Mouse (Mus musculus) liver, adult 2 months (tissue): ENCODE measurements around the gene Pfkfb1. TPM values are rescaled to one million over a fixed set of nuclear protein-coding genes. Genes with fewer than 3 reads are reported as not detected.

ENCODE experiments used
- DNase-seq: peaks from one replicate; pipeline ENCODE4 v3.0.0-alpha.2; 2011; ENCODE audit warnings: low read depth, low spot score; ENCODE audit errors: extremely low read depth
- H3K27ac ChIP-seq: fragments of 200-500 bp; replicated peaks from 2 replicates; pipeline ENCODE4 v1.5.1; 2012; ENCODE audit warnings: low read depth, mild to moderate bottlenecking, control low read depth, inconsistent platforms, low read length; ENCODE audit not compliant: insufficient read depth
- H3K27me3 ChIP-seq: fragments of 200-500 bp; 2 replicates; pipeline ENCODE4 v1.6.1; 2012; ENCODE audit warnings: mild to moderate bottlenecking, moderate library complexity, low read length, inconsistent platforms; ENCODE audit not compliant: control insufficient read depth, insufficient read depth
- H3K36me3 ChIP-seq: fragments of 200-500 bp; 2 replicates; pipeline ENCODE4 v1.6.1; 2012; ENCODE audit warnings: low read length, inconsistent platforms; ENCODE audit not compliant: control insufficient read depth, insufficient read depth
- H3K4me1 ChIP-seq: fragments of 200-500 bp; 2 replicates; pipeline ENCODE4 v1.6.1; 2011; ENCODE audit warnings: low read length; ENCODE audit not compliant: control insufficient read depth, insufficient read depth
- H3K4me3 ChIP-seq: fragments of 200-500 bp; 2 replicates; pipeline ENCODE4 v1.5.1; 2011; ENCODE audit warnings: low read depth, mild to moderate bottlenecking, control low read depth, low read length, moderate library complexity; ENCODE audit not compliant: insufficient read depth
- H3K79me2 ChIP-seq: fragments of 200-500 bp; 2 replicates; pipeline ENCODE4 v1.6.1; 2012; ENCODE audit warnings: inconsistent platforms, mild to moderate bottlenecking, low read length, moderate library complexity; ENCODE audit not compliant: control insufficient read depth, insufficient read depth
- H3K9ac ChIP-seq: fragments of 200-500 bp; 2 replicates; pipeline ENCODE4 v1.6.1; 2012; ENCODE audit warnings: low read depth, mild to moderate bottlenecking, control low read depth, inconsistent platforms, low read length
- CTCF ChIP-seq: fragments of 200-500 bp; IDR thresholded peaks from 2 replicates; pipeline ENCODE4 v1.5.1; 2011; ENCODE audit warnings: low read depth, low read length, control low read depth
- POLR2A ChIP-seq: fragments of 200-500 bp; IDR thresholded peaks from 2 replicates; pipeline ENCODE4 v1.6.1; 2011; ENCODE audit warnings: low read length, control low read depth; ENCODE audit not compliant: insufficient read depth; ENCODE audit errors: extremely low read depth
- WGBS: fragments of 180-500 bp; shearing (Covaris S2); methylation state at CpG from one replicate; pipeline ENCODE4 v1.1.7; 2018; 5-methylcytosine and 5-hydroxymethylcytosine counted together
- polyA plus RNA-seq: library from polyadenylated mRNA; depleted of rRNA; stranded (reverse); fragments of >200 nt; gene quantifications from 2 replicates; pipeline ENCODE4 v1.2.3, GENCODE M21; 2012; rRNA removed
- total RNA-seq: library from RNA; depleted of rRNA; stranded (reverse); fragments of >200 nt; gene quantifications from 2 replicates; pipeline ENCODE4 v1.2.3, GENCODE M21; 2014; rRNA removed

The Pfkfb1 gene
- total and polyA plus RNA-seq, 2 experiments: 23.5 to 31.6 TPM

DNA sequence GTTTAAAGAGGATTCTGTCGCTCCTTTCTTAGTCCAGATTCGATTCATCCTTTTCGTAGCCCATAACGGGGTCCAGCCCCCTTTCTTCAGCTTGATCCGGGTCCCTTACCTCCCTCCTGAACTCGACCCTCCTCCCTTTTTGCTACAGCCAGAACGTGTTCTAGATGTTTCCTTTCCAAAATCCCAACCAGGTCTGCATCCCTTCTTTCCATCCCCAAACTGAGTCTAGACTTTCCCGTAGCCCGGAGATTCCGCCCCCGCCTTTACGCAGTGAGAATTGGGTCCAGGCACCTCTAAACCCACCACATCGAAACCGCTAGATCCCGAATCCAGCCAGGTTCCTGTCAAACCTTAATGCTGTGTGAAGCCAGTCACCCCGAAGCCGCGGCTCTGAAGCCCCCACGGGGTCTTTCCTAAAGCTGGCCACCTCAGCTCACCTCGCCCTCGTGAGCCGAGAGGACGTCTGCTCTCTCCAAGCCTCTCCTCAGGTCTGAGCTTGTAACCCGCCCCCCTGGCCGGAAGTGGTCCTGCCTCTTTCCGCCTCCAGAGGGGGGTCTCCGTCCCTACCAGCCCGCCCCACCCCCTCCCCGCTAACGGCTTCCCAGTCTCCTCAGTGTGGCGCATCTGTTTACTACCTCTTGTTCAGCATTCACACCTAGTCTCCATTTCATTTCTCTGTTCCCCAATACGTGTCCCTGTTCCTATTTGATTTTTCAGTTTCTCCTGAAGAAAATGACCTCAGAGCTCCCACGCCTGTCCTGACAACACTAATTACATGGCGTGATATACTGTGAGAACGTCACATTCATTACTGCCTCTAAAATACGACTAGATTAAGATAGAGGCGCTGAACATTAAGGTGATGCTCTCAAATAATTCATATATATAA lies 69.1 kb downstream of the Pfkfb1 start, which contains the start of gene Tro:
Gene Tro, minus strand, starts transcription at position 676 of the 889 bp plus-strand sequence.
- no peak for TF ChIP-seq CTCF
- no peak for TF ChIP-seq POLR2A
- WGBS: 35% methylated on average over 37 of the region's 37 CpGs
- DNase-seq: no peak
- no peak within 1 kb of the TSS for H3K27ac ChIP-seq
- H3K79me2 ChIP-seq: no peaks in the 10 kb centered on the region
- H3K27me3 ChIP-seq: no peaks in the 10 kb centered on the region
- no peak within 1 kb of the TSS for H3K9ac ChIP-seq
- H3K4me1 ChIP-seq: no peaks in the 10 kb centered on the region
- no peaks in the 10 kb centered on the region for H3K36me3 ChIP-seq
- H3K4me3 ChIP-seq: no peak within 1 kb of the TSS

DNA sequence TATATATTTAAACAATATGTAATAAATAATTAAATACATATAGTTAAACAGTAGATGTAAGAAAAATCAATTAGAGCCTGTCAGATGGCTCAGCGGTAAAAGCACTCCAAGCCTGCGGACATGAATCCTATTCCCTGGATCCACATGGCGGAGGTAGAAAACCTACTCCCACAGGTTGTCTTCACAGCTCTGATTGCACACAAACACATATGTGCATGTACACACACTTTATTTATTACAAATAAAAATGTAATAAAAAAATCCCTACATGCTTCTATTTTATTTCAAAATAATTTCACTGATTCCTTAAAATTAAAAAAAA lies 69.7 kb downstream of the Pfkfb1 start:
- Histone ChIP-seq H3K27ac (no peak overlapping the region), H3K4me3 (no peak overlapping the region), H3K9ac (no peak overlapping the region), H3K27me3 (no peaks in the 10 kb centered on the region), H3K36me3 (no peaks in the 10 kb centered on the region), H3K79me2 (no peaks in the 10 kb centered on the region), H3K4me1 (no peaks in the 10 kb centered on the region)
- 92% methylated on average over 3 of the region's 3 CpGs for WGBS
- TF ChIP-seq POLR2A (no peak), CTCF (no peak)
- DNase-seq: no peak

DNA sequence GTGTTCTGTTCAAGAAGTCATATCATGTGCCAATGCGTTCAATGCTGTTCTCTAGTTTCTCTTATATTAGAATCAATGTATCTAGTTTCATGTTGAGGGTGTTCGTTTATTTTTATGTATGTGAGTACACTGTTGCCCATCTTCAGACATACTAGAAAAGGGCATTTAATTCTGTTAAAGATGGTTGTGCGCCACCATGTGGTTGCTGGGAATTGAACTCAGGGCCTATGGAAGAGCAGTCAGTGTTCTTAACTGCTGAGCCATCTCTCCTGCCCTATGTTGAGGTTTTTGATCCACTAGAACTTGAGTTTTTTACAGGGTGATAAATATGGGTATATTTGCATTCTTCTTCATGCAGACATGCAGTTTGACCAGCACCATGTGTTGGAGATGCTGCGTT lies 74.8 kb downstream of the Pfkfb1 start:
- no peak overlapping the region for H3K9ac ChIP-seq
- no peaks in the 10 kb centered on the region for H3K27me3 ChIP-seq
- no peak for DNase-seq
- H3K36me3 ChIP-seq: no peaks in the 10 kb centered on the region
- no peak overlapping the region for H3K4me3 ChIP-seq
- no peak overlapping the region for H3K27ac ChIP-seq
- H3K4me1 ChIP-seq: no peaks in the 10 kb centered on the region
- WGBS: 58% methylated on average over 4 of the region's 4 CpGs
- H3K79me2 ChIP-seq: no peaks in the 10 kb centered on the region
- TF ChIP-seq CTCF (no peak), POLR2A (no peak)

DNA sequence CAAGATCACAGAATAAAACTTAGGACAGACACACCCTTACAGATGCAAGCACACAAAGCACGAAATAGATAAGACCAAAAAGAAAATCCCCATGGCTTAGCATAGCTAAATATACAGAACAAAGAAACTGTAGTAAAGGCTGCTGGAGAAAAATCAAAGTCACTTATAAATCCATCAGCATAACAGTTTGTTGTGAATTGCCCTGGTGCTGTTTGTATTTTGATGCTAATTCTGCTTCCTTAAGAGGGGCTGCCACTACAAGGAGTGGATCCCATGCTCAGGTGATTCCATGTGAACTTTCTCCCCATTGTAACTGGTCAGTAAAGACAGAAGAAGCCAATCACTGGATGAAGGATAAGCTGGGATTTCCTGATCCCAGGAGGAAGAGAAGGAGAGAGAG lies 89.5 kb downstream of the Pfkfb1 start:
- Histone ChIP-seq H3K4me3 (no peak overlapping the region), H3K4me1 (no peaks in the 10 kb centered on the region), H3K9ac (no peak overlapping the region), H3K27me3 (no peaks in the 10 kb centered on the region), H3K27ac (no peak overlapping the region), H3K79me2 (no peaks in the 10 kb centered on the region), H3K36me3 (no peaks in the 10 kb centered on the region)
- TF ChIP-seq POLR2A: no peak
- TF ChIP-seq CTCF: no peak
- WGBS: 88% methylated on average over 1 of the region's 1 CpGs
- DNase-seq: no peak

Other genes with a start within 250 kb of the Pfkfb1 start
- gene Tmem29, start 129.1 kb upstream of the Pfkfb1 start, total RNA-seq: 13.0 and 18.5 TPM in 2 replicates
- 3.0 and 3.4 TPM in 2 replicates for gene Tmem29, start 129.1 kb upstream of the Pfkfb1 start, polyA plus RNA-seq
- gene Alas2, start 40.9 kb upstream of the Pfkfb1 start, total RNA-seq: 15.8 and 28.4 TPM in 2 replicates
- 41.1 and 48.4 TPM in 2 replicates for gene Alas2, start 40.9 kb upstream of the Pfkfb1 start, polyA plus RNA-seq
- 9.3 and 10.7 TPM in 2 replicates for gene Apex2, start 1.6 kb downstream of the Pfkfb1 start, total RNA-seq
- gene Apex2, start 1.6 kb downstream of the Pfkfb1 start, polyA plus RNA-seq: 5.6 and 5.7 TPM in 2 replicates
- gene Tro, start 69.4 kb downstream of the Pfkfb1 start, total RNA-seq: under 0.01 and 0.20 TPM in 2 replicates
- 0.02 and 0.28 TPM in 2 replicates for gene Tro, start 69.4 kb downstream of the Pfkfb1 start, polyA plus RNA-seq
- gene Maged2, start 226.1 kb downstream of the Pfkfb1 start, total RNA-seq: 8.3 and 8.4 TPM in 2 replicates
- 4.0 and 4.8 TPM in 2 replicates for gene Maged2, start 226.1 kb downstream of the Pfkfb1 start, polyA plus RNA-seq